Mouse (Mus musculus) embryonic facial prominence, embryonic 10.5 days (tissue): Measurements from ENCODE around the gene Sap30bp. TPM values are rescaled to one million over a fixed set of nuclear protein-coding genes. Genes with fewer than 3 reads are reported as not detected.

Experiments used
- DNase-seq: peaks from one replicate; pipeline ENCODE4 v3.0.0-alpha.2; 2017; ENCODE audit warnings: low spot score
- H3K27ac ChIP-seq: fragments of 300-500 bp; sonication (generic); replicated peaks from 2 replicates; pipeline ENCODE4 v1.5.1; 2016; ENCODE audit warnings: mild to moderate bottlenecking
- H3K27me3 ChIP-seq: fragments of 300-500 bp; sonication (generic); replicated peaks from 2 replicates; pipeline ENCODE4 v1.6.1; 2016; ENCODE audit warnings: low read depth, mild to moderate bottlenecking; ENCODE audit not compliant: poor library complexity, severe bottlenecking
- H3K36me3 ChIP-seq: fragments of 300-500 bp; sonication (generic); replicated peaks from 2 replicates; pipeline ENCODE4 v1.6.1; 2016; ENCODE audit warnings: mild to moderate bottlenecking, moderate library complexity
- H3K4me1 ChIP-seq: fragments of 300-500 bp; sonication (generic); 2 replicates; pipeline ENCODE4 v1.6.1; 2016
- H3K4me3 ChIP-seq: fragments of 300-500 bp; sonication (generic); 2 replicates; pipeline ENCODE4 v1.5.1; 2016; ENCODE audit warnings: mild to moderate bottlenecking, moderate library complexity
- H3K9me3 ChIP-seq: fragments of 300-500 bp; sonication (generic); 2 replicates; pipeline ENCODE4 v1.6.1; 2016; ENCODE audit warnings: mild to moderate bottlenecking
- WGBS: fragments of 180-500 bp; shearing (Covaris S2); methylation state at CpG from one replicate; pipeline ENCODE4 v1.1.7; 2016; 5-methylcytosine and 5-hydroxymethylcytosine counted together
- polyA plus RNA-seq: library from polyadenylated mRNA; unstranded; fragments of >200 nt; fragmentation: Nextera tagmentation; extraction: Ambion mirVana; gene quantifications from 2 replicates; pipeline ENCODE4 v1.2.1, GENCODE M21; 2016

Gene Sap30bp
- 48.4 and 50.8 TPM in 2 replicates for polyA plus RNA-seq

DNA sequence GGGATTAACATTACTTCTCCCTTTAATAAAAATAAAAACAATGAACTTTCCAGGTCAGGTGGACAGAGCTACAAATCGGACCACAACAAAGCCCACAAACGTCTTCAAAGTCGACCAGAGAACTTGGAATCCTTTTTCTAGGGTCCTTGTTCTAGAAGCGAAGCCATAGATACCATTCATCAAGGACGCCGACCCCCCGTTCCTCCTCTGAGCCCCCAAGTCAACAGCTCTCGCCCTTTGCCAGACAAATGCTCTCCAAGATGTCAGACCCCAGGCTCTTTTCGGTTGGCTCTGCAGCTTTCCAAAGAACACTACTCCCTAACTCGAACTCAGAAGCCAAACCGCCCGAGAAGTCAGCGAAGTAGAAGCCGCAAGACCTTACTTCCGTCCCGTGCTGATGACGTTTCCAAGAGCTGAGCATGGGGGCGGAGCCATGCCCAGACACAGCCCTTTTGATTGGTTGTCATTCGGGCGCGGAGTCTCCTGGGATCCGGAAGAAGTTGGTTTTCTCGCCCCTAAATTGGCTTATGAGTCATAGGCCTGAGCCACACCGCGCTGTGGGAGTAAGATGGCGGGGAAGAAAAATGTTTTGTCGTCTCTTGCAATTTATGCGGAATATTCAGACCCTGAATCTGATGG, at the start of gene Sap30bp, which contains the start of gene Recql5:
Gene Sap30bp, plus strand, starts transcription at position 175 of the 639 bp plus-strand sequence.
Gene Recql5, minus strand, starts transcription at position 370 of the 639 bp plus-strand sequence.
- Histone ChIP-seq H3K4me3 (peak within 1 kb of the TSS; percentile 96), H3K27me3 (no peaks in the 10 kb centered on the region), H3K36me3 (peaks cover 48% of the 10 kb centered on the region), H3K4me1 (peaks cover 20% of the 10 kb centered on the region), H3K27ac (peak within 1 kb of the TSS; percentile 83), H3K9me3 (no peaks in the 10 kb centered on the region)
- WGBS, result under 1% methylated on average over 28 of the region's 28 CpGs
- DNase-seq, result peak; percentile 97

DNA sequence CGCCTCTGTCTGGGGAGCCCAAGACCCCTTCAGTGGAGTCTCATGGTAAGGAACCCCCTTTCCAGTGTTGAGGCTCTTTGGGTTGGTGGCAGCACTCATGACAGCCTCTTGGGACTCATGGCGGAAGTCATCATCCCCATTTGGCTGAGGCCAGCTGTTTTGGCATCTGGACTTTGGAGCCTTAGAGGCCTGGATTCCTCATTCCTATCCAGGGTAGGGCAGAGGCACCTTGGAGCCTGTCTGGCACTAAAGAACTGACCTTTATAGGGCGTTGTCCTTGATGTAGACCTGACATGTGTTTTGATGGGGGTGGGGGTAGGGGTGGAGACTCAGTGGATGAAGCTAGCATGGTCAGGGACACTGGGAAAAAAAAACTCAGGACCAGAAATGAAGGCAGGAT, 48.7 kb upstream of the Sap30bp start:
- H3K4me3 ChIP-seq, result no peak overlapping the region
- peaks cover 31% of the 10 kb centered on the region for H3K27me3 ChIP-seq
- H3K4me1 ChIP-seq, result peaks cover 10% of the 10 kb centered on the region; the same call in 1 of the 2 replicates
- no peak overlapping the region for H3K27ac ChIP-seq
- no peak for DNase-seq
- 86% methylated on average over 3 of the region's 3 CpGs for WGBS
- H3K9me3 ChIP-seq, result no peaks in the 10 kb centered on the region
- no peaks in the 10 kb centered on the region for H3K36me3 ChIP-seq

DNA sequence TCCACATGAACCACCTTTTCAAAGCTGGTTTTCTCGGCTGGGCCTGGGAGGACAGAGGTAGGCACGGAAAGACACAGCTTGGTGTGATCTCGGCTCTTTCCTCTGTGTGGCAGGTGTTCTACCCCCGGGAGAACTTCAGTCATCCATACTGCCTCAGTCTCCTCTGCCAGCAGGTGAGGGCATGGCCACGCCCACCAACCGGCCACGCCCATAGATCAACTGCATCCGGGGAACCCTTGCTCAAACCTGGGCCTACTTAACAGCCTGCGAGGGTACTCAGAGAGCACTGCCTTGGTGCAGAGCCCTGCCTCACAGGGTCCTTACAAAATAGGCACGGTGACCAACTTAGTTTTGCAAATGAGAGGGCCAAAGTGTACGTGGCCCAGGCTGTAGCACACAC, 47.8 kb upstream of the Sap30bp start:
- peaks cover 31% of the 10 kb centered on the region for H3K27me3 ChIP-seq
- 75% methylated on average over 11 of the region's 11 CpGs for WGBS
- H3K9me3 ChIP-seq, result no peaks in the 10 kb centered on the region
- no peak for DNase-seq
- no peaks in the 10 kb centered on the region for H3K36me3 ChIP-seq
- peaks cover 17% of the 10 kb centered on the region for H3K4me1 ChIP-seq
- H3K27ac ChIP-seq, result no peak overlapping the region
- no peak overlapping the region for H3K4me3 ChIP-seq

DNA sequence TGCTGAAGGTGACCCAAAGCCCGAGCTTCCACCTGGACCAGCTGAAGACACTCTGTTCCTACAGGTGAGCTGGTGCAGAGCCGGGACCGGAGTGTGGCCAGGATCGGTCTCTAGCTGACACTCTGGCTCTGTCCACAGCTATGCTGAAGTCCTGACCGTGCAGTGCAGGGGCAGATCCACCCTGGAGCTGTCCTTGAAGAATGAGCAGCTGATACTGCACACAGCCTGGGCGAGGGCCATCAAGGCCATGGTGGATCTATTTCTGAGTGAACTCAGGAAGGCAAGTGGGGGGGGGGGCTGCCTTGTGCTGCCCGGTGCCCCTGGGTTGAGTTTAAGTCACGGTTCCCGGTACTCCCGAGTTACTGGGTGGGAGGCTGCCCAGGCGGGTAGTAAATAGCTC, 46.6 kb upstream of the Sap30bp start:
- peaks cover 24% of the 10 kb centered on the region for H3K4me1 ChIP-seq
- 90% methylated on average over 11 of the region's 11 CpGs for WGBS
- H3K36me3 ChIP-seq, result 0 out of 2 replicates have a peak, but pooled peaks cover 2% of the 10 kb centered on the region
- no peak overlapping the region for H3K4me3 ChIP-seq
- no peaks in the 10 kb centered on the region for H3K9me3 ChIP-seq
- H3K27me3 ChIP-seq, result peaks cover 30% of the 10 kb centered on the region
- DNase-seq, result no peak
- no peak overlapping the region for H3K27ac ChIP-seq

DNA sequence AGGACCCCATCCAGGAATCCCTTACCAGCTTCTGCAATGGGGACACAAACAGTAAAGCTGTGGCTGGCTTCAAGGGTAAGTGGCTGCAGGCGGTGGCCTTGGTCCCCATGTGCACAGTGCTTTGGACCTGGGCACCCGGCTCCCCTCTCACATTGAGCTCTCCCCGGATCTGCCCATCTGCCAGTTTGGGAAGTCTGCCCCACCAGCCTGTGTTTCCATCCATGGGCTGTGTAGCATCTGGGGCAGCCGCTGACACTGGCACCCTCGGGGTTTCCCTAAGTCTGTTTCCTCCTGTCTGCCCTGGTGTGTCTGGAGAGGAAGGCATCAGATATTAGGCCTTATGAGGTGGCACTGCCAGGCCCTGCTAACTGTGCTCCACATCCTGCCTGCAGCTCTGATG, 45.1 kb upstream of the Sap30bp start:
- peaks cover 15% of the 10 kb centered on the region for H3K27me3 ChIP-seq
- H3K4me1 ChIP-seq, result peaks cover 31% of the 10 kb centered on the region
- no peak overlapping the region for H3K4me3 ChIP-seq
- peaks cover 17% of the 10 kb centered on the region for H3K36me3 ChIP-seq
- no peaks in the 10 kb centered on the region for H3K9me3 ChIP-seq
- 94% methylated on average over 5 of the region's 5 CpGs for WGBS
- H3K27ac ChIP-seq, result no peak overlapping the region; the same call in 1 of the 2 replicates
- DNase-seq, result no peak

DNA sequence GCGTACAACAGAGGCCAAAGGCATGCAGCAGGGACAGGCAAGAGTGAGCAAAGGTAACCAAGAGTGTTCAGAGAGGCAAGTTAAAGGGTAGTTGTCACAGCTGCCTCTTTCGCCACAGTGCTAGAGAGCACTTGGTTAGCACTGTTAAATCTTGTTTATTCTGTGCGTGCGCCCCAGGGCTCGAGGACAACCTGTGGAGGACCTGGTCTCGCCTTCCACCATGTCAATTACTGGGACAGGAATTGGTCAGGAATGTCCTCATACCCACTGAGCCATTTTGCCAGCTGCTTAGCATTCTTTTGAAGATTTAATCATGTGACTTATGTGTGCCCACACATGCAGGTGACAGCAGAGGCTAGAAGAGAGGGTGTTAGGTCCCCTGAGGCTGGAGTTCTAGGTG, 43.9 kb upstream of the Sap30bp start:
- no peak for DNase-seq
- no peak overlapping the region; the same call in 1 of the 2 replicates for H3K27ac ChIP-seq
- no peaks in the 10 kb centered on the region for H3K9me3 ChIP-seq
- 82% methylated on average over 6 of the region's 6 CpGs for WGBS
- peaks cover 31% of the 10 kb centered on the region for H3K4me1 ChIP-seq
- H3K36me3 ChIP-seq, result peaks cover 29% of the 10 kb centered on the region
- H3K4me3 ChIP-seq, result no peak overlapping the region
- H3K27me3 ChIP-seq, result peaks cover 3% of the 10 kb centered on the region

DNA sequence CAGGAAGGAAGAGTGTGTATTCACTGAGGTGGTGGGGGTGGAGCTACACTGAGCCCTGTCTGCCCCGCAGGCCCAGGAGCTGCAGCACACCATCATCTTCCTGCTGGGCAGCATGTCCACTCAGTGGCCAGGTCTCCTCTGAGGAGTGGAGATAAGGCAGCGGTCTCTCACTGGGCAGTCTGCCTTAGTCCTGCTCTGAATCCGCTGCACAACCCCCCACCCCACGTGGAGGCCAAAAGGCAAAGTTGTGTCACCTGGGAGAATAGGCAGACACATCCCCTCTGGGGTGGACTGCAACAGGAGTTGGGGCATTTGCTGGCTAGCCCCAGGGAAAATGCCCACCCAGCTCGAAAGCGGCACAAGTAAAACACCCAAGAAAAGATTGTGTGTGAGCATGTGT, 40.9 kb upstream of the Sap30bp start:
- H3K4me1 ChIP-seq, result peaks cover 31% of the 10 kb centered on the region
- H3K4me3 ChIP-seq, result no peak overlapping the region
- 55% methylated on average over 6 of the region's 6 CpGs for WGBS
- no peak for DNase-seq
- H3K36me3 ChIP-seq, result peaks cover 59% of the 10 kb centered on the region
- H3K27me3 ChIP-seq, result no peaks in the 10 kb centered on the region
- no peak overlapping the region for H3K27ac ChIP-seq
- no peaks in the 10 kb centered on the region for H3K9me3 ChIP-seq

DNA sequence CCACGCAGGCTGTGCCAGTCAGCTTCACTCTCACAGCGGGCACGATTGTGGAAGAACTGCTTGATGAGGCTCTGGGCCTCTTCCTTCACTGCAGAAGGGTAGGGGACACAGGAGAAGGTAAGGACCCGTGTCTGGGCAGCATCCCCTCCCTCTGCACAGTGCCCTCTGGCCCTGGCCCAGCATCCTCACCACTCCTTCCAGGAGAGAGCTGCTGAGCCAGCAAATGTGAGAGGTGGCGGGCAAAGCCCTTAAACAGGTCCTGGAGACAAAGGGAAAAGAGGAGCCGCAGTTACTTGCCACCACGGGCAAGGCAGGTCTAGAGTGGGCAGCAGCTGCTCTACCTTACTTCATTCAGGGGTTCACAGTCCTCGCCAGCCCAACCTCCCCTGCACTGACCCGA, 40.0 kb upstream of the Sap30bp start:
- peaks cover 29% of the 10 kb centered on the region for H3K4me1 ChIP-seq
- no peak overlapping the region for H3K4me3 ChIP-seq
- no peaks in the 10 kb centered on the region for H3K27me3 ChIP-seq
- WGBS, result 89% methylated on average over 9 of the region's 9 CpGs
- peaks cover 64% of the 10 kb centered on the region for H3K36me3 ChIP-seq
- H3K9me3 ChIP-seq, result no peaks in the 10 kb centered on the region
- no peak overlapping the region for H3K27ac ChIP-seq
- DNase-seq, result no peak

DNA sequence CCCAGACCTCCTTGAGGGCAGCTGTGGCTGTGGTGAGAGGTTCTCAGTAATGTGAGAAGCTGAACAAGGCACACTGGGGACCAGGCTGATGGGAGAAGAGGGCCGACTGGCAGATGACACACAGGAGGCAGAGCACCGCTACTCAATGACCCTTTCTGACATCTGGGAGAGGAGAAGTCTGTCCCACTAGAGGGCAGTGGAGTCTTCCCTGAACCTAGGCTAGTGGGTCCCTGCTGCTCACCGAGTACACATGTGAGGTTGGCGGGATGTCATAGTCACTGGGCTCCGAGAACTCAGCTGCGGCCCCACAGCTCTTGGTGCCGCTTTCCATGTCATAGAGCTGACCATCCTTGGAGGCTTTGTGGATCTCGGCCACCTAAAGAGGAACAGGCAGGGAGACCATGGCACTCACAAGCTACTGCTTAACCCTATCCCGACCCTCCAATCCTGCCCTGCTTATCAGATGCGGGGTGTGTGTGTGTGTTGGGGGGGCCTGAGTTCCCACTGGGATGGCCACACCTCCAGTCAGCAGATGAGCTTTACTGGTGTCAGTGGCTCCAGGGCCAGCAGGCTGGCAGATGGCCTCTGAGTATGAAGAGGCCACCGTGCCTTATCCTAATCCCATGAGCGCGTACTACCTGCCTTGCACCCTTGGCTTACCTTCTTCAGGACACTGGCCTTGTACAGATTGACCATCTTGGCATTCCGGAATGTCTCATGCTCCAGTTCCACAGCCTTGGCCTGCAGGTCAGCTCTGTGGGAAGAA, 38.1 kb upstream of the Sap30bp start:
- no peaks in the 10 kb centered on the region for H3K9me3 ChIP-seq
- no peak overlapping the region; the same call in 1 of the 2 replicates for H3K27ac ChIP-seq
- WGBS, result 69% methylated on average over 14 of the region's 14 CpGs
- peaks cover 31% of the 10 kb centered on the region for H3K4me1 ChIP-seq
- no peak for DNase-seq
- no peaks in the 10 kb centered on the region for H3K27me3 ChIP-seq
- peaks cover 64% of the 10 kb centered on the region for H3K36me3 ChIP-seq
- H3K4me3 ChIP-seq, result no peak overlapping the region

DNA sequence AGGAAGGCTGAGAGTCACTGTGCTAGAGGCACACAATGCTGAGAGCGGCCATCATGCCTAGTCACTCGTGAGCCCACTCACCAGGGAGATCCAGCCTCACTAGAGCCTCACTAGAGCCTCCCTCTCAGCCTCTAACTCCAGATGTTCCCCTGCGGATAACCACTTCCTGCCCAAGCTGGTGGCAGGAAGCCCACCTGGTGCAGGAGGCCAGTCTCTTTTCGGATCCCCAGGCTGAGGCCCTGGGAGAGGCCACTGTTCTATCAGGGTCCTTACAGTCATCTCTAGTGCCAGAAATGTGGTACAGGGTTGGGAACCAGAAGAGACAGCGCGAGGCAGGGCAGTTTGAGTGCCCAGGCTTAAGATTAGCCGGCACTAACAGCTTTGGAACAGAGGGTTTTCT, 34.6 kb upstream of the Sap30bp start:
- Histone ChIP-seq H3K27ac (no peak overlapping the region), H3K27me3 (no peaks in the 10 kb centered on the region), H3K4me1 (peaks cover 46% of the 10 kb centered on the region), H3K36me3 (peaks cover 42% of the 10 kb centered on the region), H3K4me3 (no peak overlapping the region), H3K9me3 (no peaks in the 10 kb centered on the region)
- 85% methylated on average over 7 of the region's 7 CpGs for WGBS
- no peak for DNase-seq

DNA sequence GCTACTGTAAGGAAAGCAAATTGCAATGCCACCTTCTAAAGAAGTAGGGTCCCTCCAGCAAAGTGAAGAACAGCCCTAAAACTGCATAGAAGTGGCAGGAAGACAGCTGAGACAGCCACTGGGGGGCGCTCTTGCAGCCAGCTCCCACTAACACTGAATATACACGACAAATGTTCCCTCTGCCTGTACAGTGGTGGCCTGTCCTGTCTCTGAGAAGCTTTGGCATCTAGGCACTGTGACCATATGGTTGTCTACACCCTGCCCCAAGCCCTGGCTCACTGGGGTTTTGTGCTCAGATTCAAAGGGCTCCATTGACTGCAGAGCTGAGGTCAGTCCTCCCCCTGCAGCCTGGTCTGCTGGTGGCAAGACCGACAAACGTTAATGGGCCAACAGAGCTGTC, 34.2 kb upstream of the Sap30bp start:
- peaks cover 38% of the 10 kb centered on the region for H3K36me3 ChIP-seq
- 17% methylated on average over 4 of the region's 4 CpGs for WGBS
- H3K4me3 ChIP-seq, result no peak overlapping the region
- peak; percentile 54 for DNase-seq
- no peaks in the 10 kb centered on the region for H3K9me3 ChIP-seq
- no peak overlapping the region; the same call in 1 of the 2 replicates for H3K27ac ChIP-seq
- peaks cover 50% of the 10 kb centered on the region for H3K4me1 ChIP-seq
- no peaks in the 10 kb centered on the region for H3K27me3 ChIP-seq

DNA sequence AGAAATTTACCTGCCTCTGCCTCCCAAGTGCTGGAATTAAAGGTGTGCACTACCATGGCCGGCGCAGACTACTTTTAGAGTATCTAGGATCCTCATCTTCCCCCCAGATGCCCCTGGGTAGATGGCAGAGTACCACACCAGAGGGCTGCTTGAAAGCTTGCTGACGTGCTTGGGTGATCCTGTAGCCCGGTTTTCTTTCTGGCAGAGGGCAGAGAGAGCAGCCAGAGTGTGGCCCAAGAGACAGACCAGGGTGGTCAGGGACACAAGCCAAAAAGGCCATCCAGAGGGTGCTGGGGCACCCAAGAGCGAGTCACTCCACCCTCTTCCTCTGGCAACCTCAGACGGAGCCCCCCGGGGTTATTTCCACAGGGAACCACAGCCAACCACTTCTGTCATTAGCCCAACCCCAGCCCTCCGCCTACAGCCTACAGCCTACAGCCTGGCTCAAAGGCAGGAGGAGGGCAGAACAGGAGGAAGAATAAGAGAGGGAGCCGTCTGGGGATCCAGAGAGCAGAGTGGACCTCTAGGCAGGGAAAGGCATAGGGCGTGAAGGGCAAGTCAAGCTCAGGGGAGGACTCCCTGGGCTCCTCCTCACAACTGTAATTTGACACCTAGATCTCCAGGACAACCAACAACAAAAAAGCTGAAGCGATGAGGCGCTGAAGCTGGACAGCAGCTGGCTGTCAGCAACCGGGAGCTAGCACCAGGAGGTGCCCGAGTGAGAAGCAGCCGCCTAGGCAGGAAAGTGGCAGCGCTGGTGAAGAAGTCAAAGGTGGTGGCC, 33.4 kb upstream of the Sap30bp start, which contains the start of gene Smim5:
Gene Smim5, plus strand, starts transcription at position 481 of the 781 bp plus-strand sequence.
- 30% methylated on average over 16 of the region's 16 CpGs for WGBS
- Histone ChIP-seq H3K4me1 (peaks cover 58% of the 10 kb centered on the region), H3K27ac (peak within 1 kb of the TSS; percentile 66), H3K4me3 (peak within 1 kb of the TSS; percentile 36), H3K9me3 (no peaks in the 10 kb centered on the region), H3K36me3 (peaks cover 35% of the 10 kb centered on the region), H3K27me3 (no peaks in the 10 kb centered on the region)
- DNase-seq, result peak; percentile 73
